Mouse (Mus musculus): ENCODE measurements at regions not wholly inside any gene's neighbourhood (a gene's known extent, or its start where the extent isn't known, plus 50 kb on each side); places are given as distances from the start of the nearest gene placed in this dataset.

DNA sequence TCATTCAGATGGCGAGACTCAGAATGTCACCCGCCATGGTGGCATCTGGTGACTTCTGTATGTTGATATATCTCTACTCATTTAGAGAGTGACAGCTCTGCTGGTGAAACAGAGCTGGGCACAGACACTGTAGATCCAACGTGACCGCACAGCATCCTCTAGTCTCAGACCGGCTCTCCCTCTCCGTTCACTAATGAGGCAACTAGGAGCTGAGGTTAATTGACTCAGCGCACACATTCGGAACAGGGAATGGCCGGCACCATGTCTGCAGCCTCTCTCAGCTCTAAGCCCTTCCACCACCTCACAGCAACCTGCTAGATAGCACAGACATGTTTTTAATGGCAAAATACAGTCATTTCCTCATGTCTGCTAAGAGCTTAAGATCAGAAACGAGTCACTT lies 268.9 kb upstream of the Pabpc6 start:
- Histone ChIP-seq H3K27me3 (no peaks in the 10 kb centered on the region), H3K27ac (replicated peaks) (no peak overlapping the region), H3K4me2 (replicated peaks) (no peak overlapping the region), H3K4me1 (no peaks in the 10 kb centered on the region), H3K9me3 (replicated peaks) (no peaks in the 10 kb centered on the region), H3K4me3 (replicated peaks) (no peak overlapping the region), H3K36me3 (no peaks in the 10 kb centered on the region), H3K9ac (no peak overlapping the region)
- WGBS, result 83% methylated on average over 10 of the region's 10 CpGs
- ATAC-seq (ENCODE audit: insufficient number of reproducible peaks, low FRiP score, low TSS enrichment, low read depth), result no peak

- no peak for ATAC-seq (ENCODE audit: insufficient number of reproducible peaks, low FRiP score, low TSS enrichment, low read depth)
- WGBS, result 84% methylated on average over 5 of the region's 5 CpGs
Observed at GRCm38 (mm10) chr17:9937211-9937610, 267.7 kb upstream of the Pabpc6 start.

DNA sequence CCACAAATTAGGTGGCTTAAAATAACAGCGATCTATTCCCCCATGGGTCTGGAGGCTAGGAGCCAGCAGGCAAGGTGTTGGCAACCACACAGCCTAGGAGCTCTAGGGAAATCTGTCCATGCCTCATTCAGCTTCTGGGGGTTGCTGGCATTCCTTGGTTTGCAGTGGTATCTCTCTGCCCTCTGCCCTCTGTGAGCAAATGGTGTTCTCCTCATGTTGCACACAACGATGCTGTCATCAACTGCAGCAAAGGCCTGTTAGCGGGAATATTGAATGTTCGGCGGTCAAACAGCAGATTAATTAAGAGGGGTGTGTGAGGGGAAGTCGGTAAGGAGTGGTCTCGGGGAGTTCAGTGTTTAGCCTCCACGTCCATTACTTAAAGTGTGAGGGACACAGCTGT lies 262.7 kb upstream of the Pabpc6 start:
- no peak overlapping the region for H3K9ac ChIP-seq
- H3K4me2 ChIP-seq (replicated peaks), result no peak overlapping the region
- no peaks in the 10 kb centered on the region for H3K27me3 ChIP-seq
- no peak overlapping the region for H3K4me3 ChIP-seq (replicated peaks)
- 0 out of 2 replicates have a peak, but pooled peaks cover 5% of the 10 kb centered on the region for H3K4me1 ChIP-seq
- WGBS, result 81% methylated on average over 8 of the region's 8 CpGs
- no peak for ATAC-seq (ENCODE audit: insufficient number of reproducible peaks, low FRiP score, low TSS enrichment, low read depth)
- H3K27ac ChIP-seq (replicated peaks), result no peak overlapping the region
- H3K36me3 ChIP-seq, result no peaks in the 10 kb centered on the region
- no peaks in the 10 kb centered on the region for H3K9me3 ChIP-seq (replicated peaks)

More at GRCm38 (mm10) chr17:9937211-9937610, 267.7 kb upstream of the Pabpc6 start:
- H3K27ac ChIP-seq (replicated peaks), result no peak overlapping the region
- no peaks in the 10 kb centered on the region for H3K27me3 ChIP-seq
- H3K36me3 ChIP-seq, result no peaks in the 10 kb centered on the region
- no peak overlapping the region for H3K4me3 ChIP-seq (replicated peaks)
- no peaks in the 10 kb centered on the region for H3K4me1 ChIP-seq
- H3K9me3 ChIP-seq (replicated peaks), result no peaks in the 10 kb centered on the region
- no peak overlapping the region for H3K4me2 ChIP-seq (replicated peaks)
- no peak overlapping the region for H3K9ac ChIP-seq

GRCm38 (mm10) chr17:9931526-9931925 lies 262.0 kb upstream of the Pabpc6 start:
- Histone ChIP-seq H3K9ac (no peak overlapping the region), H3K27ac (replicated peaks) (no peak overlapping the region), H3K36me3 (no peaks in the 10 kb centered on the region), H3K4me1 (0 out of 2 replicates have a peak, but pooled peaks cover 5% of the 10 kb centered on the region), H3K4me3 (replicated peaks) (no peak overlapping the region), H3K4me2 (replicated peaks) (no peak overlapping the region), H3K27me3 (no peaks in the 10 kb centered on the region), H3K9me3 (replicated peaks) (no peaks in the 10 kb centered on the region)
- 79% methylated on average over 6 of the region's 6 CpGs for WGBS
- ATAC-seq (ENCODE audit: insufficient number of reproducible peaks, low FRiP score, low TSS enrichment, low read depth), result no peak

DNA sequence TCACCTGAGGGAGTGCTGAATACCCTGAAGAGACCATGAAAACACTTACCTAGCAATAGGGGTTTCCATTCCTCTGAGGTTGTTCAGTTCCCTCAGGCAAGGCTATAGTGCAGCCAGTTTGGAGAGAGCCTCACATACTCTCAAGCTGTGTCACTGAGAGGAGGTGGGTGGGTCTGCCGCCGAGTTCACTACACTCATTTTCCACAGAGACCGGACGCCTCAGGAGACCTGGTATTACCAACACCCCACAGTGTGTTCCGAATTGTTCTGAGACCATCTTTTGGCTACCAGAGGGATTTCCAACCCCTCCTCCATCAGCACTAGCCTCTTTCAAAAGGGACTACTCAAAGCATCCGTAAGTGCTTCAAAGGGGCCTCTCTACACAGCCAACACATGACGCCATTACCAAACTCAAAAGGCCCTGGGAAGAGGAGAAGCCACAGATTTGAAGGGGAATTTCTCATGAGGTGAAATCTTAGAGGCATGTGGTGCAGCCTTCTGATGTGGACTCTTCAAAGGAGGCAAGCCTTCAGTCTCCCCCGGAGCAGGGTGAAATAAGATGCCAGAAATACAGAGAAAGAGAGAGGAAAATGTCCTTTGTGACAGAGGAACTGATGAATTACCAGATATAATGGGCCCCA lies 260.1 kb upstream of the Pabpc6 start:
- Histone ChIP-seq H3K4me3 (replicated peaks) (no peak overlapping the region), H3K4me2 (replicated peaks) (no peak overlapping the region)
- 48% methylated on average over 8 of the region's 8 CpGs for WGBS

DNA sequence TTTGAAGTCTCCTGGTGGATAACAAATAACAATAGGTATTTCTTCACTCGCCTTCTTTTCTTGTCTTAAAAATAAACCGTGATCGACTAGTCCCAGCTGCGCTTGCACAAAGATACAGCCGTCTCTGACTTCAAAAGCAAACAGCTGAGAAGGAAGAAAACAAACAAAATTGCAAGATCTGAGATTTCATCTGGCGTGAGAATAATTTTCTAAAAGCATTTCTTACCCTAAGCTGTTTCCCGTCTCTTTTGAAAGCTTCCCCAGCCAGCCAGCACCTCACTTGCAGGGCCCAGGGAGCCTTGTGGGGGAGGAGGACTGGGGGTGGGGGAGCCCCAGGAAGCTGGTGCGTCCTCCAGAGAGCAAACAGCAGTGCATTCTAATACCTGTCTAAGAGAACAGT lies 258.2 kb upstream of the Pabpc6 start:
- no peak overlapping the region for H3K27ac ChIP-seq (replicated peaks)
- H3K9me3 ChIP-seq (replicated peaks), result no peaks in the 10 kb centered on the region
- H3K4me2 ChIP-seq (replicated peaks), result no peak overlapping the region
- no peak for ATAC-seq (ENCODE audit: insufficient number of reproducible peaks, low FRiP score, low TSS enrichment, low read depth)
- 39% methylated on average over 8 of the region's 8 CpGs for WGBS
- no peak overlapping the region for H3K4me3 ChIP-seq (replicated peaks)
- no peaks in the 10 kb centered on the region for H3K36me3 ChIP-seq
- no peaks in the 10 kb centered on the region for H3K27me3 ChIP-seq
- H3K9ac ChIP-seq, result no peak overlapping the region
- H3K4me1 ChIP-seq, result 0 out of 2 replicates have a peak, but pooled peaks cover 5% of the 10 kb centered on the region

More for the DNA sequence above, 260.1 kb upstream of the Pabpc6 start:
- Histone ChIP-seq H3K27ac (replicated peaks) (no peak overlapping the region), H3K9me3 (replicated peaks) (no peaks in the 10 kb centered on the region), H3K9ac (no peak overlapping the region), H3K36me3 (no peaks in the 10 kb centered on the region), H3K27me3 (no peaks in the 10 kb centered on the region), H3K4me1 (0 out of 2 replicates have a peak, but pooled peaks cover 5% of the 10 kb centered on the region)
- no peak for ATAC-seq (ENCODE audit: insufficient number of reproducible peaks, low FRiP score, low TSS enrichment, low read depth)

- Histone ChIP-seq H3K27ac (replicated peaks) (no peak overlapping the region), H3K4me2 (replicated peaks) (no peak overlapping the region), H3K36me3 (no peaks in the 10 kb centered on the region), H3K9me3 (replicated peaks) (no peaks in the 10 kb centered on the region), H3K4me3 (replicated peaks) (no peak overlapping the region), H3K4me1 (0 out of 2 replicates have a peak, but pooled peaks cover 5% of the 10 kb centered on the region), H3K9ac (no peak overlapping the region), H3K27me3 (no peaks in the 10 kb centered on the region)
- ATAC-seq (ENCODE audit: insufficient number of reproducible peaks, low FRiP score, low TSS enrichment, low read depth), result no peak
- WGBS, result 57% methylated on average over 4 of the region's 4 CpGs
Observed at GRCm38 (mm10) chr17:9926308-9926707, 256.8 kb upstream of the Pabpc6 start.

DNA sequence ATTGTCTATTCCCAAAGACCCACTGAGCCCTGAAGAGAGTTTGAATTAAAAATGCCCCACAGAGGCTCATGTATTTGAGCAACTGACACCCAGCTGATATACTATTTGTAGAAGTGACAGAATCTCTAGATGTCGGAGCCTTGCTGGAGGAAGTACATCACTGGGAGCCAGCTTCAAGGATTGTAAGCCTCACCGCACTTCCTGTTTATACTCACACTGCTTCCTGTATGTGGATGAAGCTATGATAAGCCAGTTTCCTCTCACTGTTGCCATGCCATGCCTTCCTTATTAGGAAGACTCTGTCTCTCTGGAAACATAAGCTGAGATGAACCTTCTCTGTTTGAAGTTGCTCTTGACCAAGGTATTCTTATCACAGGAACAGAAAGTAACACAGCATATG lies 251.8 kb upstream of the Pabpc6 start:
- H3K27me3 ChIP-seq, result no peaks in the 10 kb centered on the region
- 88% methylated on average over 2 of the region's 2 CpGs for WGBS
- no peaks in the 10 kb centered on the region for H3K4me1 ChIP-seq
- no peaks in the 10 kb centered on the region for H3K9me3 ChIP-seq (replicated peaks)
- H3K9ac ChIP-seq, result no peak overlapping the region
- H3K36me3 ChIP-seq, result no peaks in the 10 kb centered on the region
- H3K4me3 ChIP-seq (replicated peaks), result no peak overlapping the region
- no peak for ATAC-seq (ENCODE audit: insufficient number of reproducible peaks, low FRiP score, low TSS enrichment, low read depth)
- H3K4me2 ChIP-seq (replicated peaks), result no peak overlapping the region
- H3K27ac ChIP-seq (replicated peaks), result no peak overlapping the region

GRCm38 (mm10) chr17:9917031-9917430 lies 247.5 kb upstream of the Pabpc6 start:
- H3K4me1 ChIP-seq, result no peaks in the 10 kb centered on the region
- H3K27me3 ChIP-seq, result no peaks in the 10 kb centered on the region
- ATAC-seq (ENCODE audit: insufficient number of reproducible peaks, low FRiP score, low TSS enrichment, low read depth), result no peak
- H3K27ac ChIP-seq (replicated peaks), result no peak overlapping the region
- no peak overlapping the region for H3K4me3 ChIP-seq (replicated peaks)
- H3K36me3 ChIP-seq, result no peaks in the 10 kb centered on the region
- 34% methylated on average over 2 of the region's 2 CpGs for WGBS
- H3K9me3 ChIP-seq (replicated peaks), result no peaks in the 10 kb centered on the region
- no peak overlapping the region for H3K9ac ChIP-seq
- no peak overlapping the region for H3K4me2 ChIP-seq (replicated peaks)

DNA sequence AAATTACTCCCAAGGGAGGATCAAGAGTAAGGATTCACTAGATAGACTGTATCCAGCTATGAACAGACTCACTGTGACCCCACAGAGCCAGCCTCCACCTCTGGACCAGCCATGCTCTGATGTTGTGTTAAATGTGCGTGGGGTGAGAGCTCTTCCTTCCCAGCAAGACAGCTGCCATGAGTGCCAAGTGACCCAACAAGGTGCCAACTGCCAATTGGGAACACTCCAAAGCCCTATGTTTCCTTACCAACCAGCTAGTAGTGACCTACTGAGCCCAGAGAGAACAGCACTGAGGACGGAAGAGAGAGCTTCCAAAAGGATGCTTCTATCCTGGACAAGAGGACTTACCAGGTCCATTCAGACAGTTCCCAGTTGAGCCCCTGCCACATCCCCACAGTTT lies 241.3 kb upstream of the Pabpc6 start:
- WGBS, result 91% methylated on average over 2 of the region's 2 CpGs
- no peaks in the 10 kb centered on the region for H3K36me3 ChIP-seq
- no peak overlapping the region for H3K4me2 ChIP-seq (replicated peaks)
- peaks cover 7% of the 10 kb centered on the region for H3K4me1 ChIP-seq
- ATAC-seq (ENCODE audit: insufficient number of reproducible peaks, low FRiP score, low TSS enrichment, low read depth), result no peak
- H3K9me3 ChIP-seq (replicated peaks), result no peaks in the 10 kb centered on the region
- H3K27ac ChIP-seq (replicated peaks), result no peak overlapping the region
- no peak overlapping the region for H3K4me3 ChIP-seq (replicated peaks)
- H3K9ac ChIP-seq, result no peak overlapping the region
- 0 out of 2 replicates have a peak, but pooled peaks cover 3% of the 10 kb centered on the region for H3K27me3 ChIP-seq

- no peak overlapping the region for H3K9ac ChIP-seq
- H3K4me2 ChIP-seq (replicated peaks), result no peak overlapping the region
Observed at GRCm38 (mm10) chr17:9907077-9907476, 237.6 kb upstream of the Pabpc6 start.

More at GRCm38 (mm10) chr17:9907077-9907476, 237.6 kb upstream of the Pabpc6 start:
- ATAC-seq (ENCODE audit: insufficient number of reproducible peaks, low FRiP score, low TSS enrichment, low read depth), result no peak
- Histone ChIP-seq H3K4me1 (peaks cover 21% of the 10 kb centered on the region), H3K27ac (replicated peaks) (no peak overlapping the region), H3K36me3 (no peaks in the 10 kb centered on the region), H3K9me3 (replicated peaks) (no peaks in the 10 kb centered on the region), H3K4me3 (replicated peaks) (no peak overlapping the region), H3K27me3 (0 out of 2 replicates have a peak, but pooled peaks cover 3% of the 10 kb centered on the region)
- WGBS, result 78% methylated on average over 1 of the region's 1 CpGs

Data from embryonic facial prominence, embryonic 15.5 days (tissue).